Mouse (Mus musculus) C2C12 (cell line): Measurements from ENCODE around the gene Lzts2.

ENCODE experiments used
- CTCF ChIP-seq: IDR thresholded peaks from one replicate; pipeline ENCODE4 v1.5.1; 2011; ENCODE audit not compliant: control insufficient read depth, insufficient read depth, insufficient read length
- MAX ChIP-seq: IDR thresholded peaks from one replicate; pipeline ENCODE4 v1.6.1; 2011; ENCODE audit warnings: mild to moderate bottlenecking, control low read depth

GRCm38 (mm10) chr19:45003740-45004516, 10.3 kb upstream of the Lzts2 start:
- TF ChIP-seq CTCF (no peak), MAX (no peak)
